Mouse (Mus musculus): ENCODE measurements around the gene Adamts18. TPM values are rescaled to one million over a fixed set of nuclear protein-coding genes. Genes with fewer than 3 reads are reported as not detected.

Adamts18 gene
- polyA plus RNA-seq, 1 experiment from 2014 or later, result 0.79 TPM

- 68% methylated on average over 8 of the region's 8 CpGs for WGBS
- no peaks in the 10 kb centered on the region for H3K36me3 ChIP-seq (ENCODE audit: control insufficient read depth, insufficient read depth)
- H3K27me3 ChIP-seq (ENCODE audit: control insufficient read depth, insufficient read depth, low read length), result no peaks in the 10 kb centered on the region
- no peak for ATAC-seq (replicated peaks; ENCODE audit: extremely low read depth, insufficient read depth, low FRiP score)
- H3K4me3 ChIP-seq (ENCODE audit: low read length), result no peak overlapping the region
- H3K27ac ChIP-seq (ENCODE audit: low read length), result no peak overlapping the region
- no peaks in the 10 kb centered on the region for H3K9me3 ChIP-seq (replicated peaks; ENCODE audit: control insufficient read depth, low read length)
- H3K4me2 ChIP-seq (ENCODE audit: low read depth, low read length), result no peak overlapping the region
- H3K9ac ChIP-seq (ENCODE audit: low read length), result no peak overlapping the region
- H3K4me1 ChIP-seq (ENCODE audit: control insufficient read depth, insufficient read depth, low read length), result no peaks in the 10 kb centered on the region
These were observed 182.6 kb downstream of the Adamts18 start for GRCm38 (mm10) chr8:113665951-113666350.

DNA sequence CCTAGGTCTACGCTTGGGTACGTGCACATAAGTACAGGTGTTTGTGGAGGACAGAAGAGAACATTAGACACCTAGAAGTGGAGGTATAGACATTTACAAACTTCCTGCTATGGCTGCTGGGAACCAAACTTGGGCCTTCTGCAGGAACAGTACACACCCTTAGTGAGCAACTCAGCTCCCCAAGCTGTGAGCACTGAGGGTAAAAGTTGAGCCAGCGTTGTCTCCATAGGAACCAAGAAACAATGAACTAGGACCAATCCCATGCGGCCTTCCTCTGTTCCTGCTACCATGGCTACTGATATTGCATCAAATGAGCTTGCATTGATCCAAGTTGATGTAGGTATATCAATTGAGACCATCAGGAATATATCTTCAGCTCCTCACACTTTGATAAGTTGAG, 183.5 kb downstream of the Adamts18 start:
- Histone ChIP-seq H3K36me3 (ENCODE audit: control insufficient read depth, insufficient read depth) (no peaks in the 10 kb centered on the region), H3K9ac (ENCODE audit: low read length) (no peak overlapping the region), H3K27me3 (ENCODE audit: control insufficient read depth, insufficient read depth, low read length) (no peaks in the 10 kb centered on the region), H3K27ac (ENCODE audit: low read length) (no peak overlapping the region), H3K9me3 (replicated peaks; ENCODE audit: control insufficient read depth, low read length) (no peaks in the 10 kb centered on the region), H3K4me3 (ENCODE audit: low read length) (no peak overlapping the region), H3K4me1 (ENCODE audit: control insufficient read depth, insufficient read depth, low read length) (no peaks in the 10 kb centered on the region), H3K4me2 (ENCODE audit: low read depth, low read length) (no peak overlapping the region)
- 69% methylated on average over 4 of the region's 4 CpGs for WGBS
- ATAC-seq (replicated peaks; ENCODE audit: extremely low read depth, insufficient read depth, low FRiP score), result no peak

GRCm38 (mm10) chr8:113664544-113664943, 184.0 kb downstream of the Adamts18 start:
- Histone ChIP-seq H3K27me3 (ENCODE audit: control insufficient read depth, insufficient read depth, low read length) (no peaks in the 10 kb centered on the region), H3K4me1 (ENCODE audit: control insufficient read depth, insufficient read depth, low read length) (no peaks in the 10 kb centered on the region), H3K27ac (ENCODE audit: low read length) (no peak overlapping the region), H3K9ac (ENCODE audit: low read length) (no peak overlapping the region), H3K9me3 (replicated peaks; ENCODE audit: control insufficient read depth, low read length) (no peaks in the 10 kb centered on the region), H3K4me3 (ENCODE audit: low read length) (no peak overlapping the region), H3K4me2 (ENCODE audit: low read depth, low read length) (no peak overlapping the region), H3K36me3 (ENCODE audit: control insufficient read depth, insufficient read depth) (no peaks in the 10 kb centered on the region)
- ATAC-seq (replicated peaks; ENCODE audit: extremely low read depth, insufficient read depth, low FRiP score), result no peak
- 8% methylated on average over 2 of the region's 2 CpGs for WGBS

GRCm38 (mm10) chr8:113660128-113660527, 188.4 kb downstream of the Adamts18 start:
- Histone ChIP-seq H3K36me3 (ENCODE audit: control insufficient read depth, insufficient read depth) (no peaks in the 10 kb centered on the region), H3K4me3 (ENCODE audit: low read length) (no peak overlapping the region), H3K9ac (ENCODE audit: low read length) (no peak overlapping the region), H3K27me3 (ENCODE audit: control insufficient read depth, insufficient read depth, low read length) (no peaks in the 10 kb centered on the region), H3K27ac (ENCODE audit: low read length) (no peak overlapping the region), H3K4me2 (ENCODE audit: low read depth, low read length) (no peak overlapping the region), H3K4me1 (ENCODE audit: control insufficient read depth, insufficient read depth, low read length) (no peaks in the 10 kb centered on the region), H3K9me3 (replicated peaks; ENCODE audit: control insufficient read depth, low read length) (no peaks in the 10 kb centered on the region)
- WGBS, result 88% methylated on average over 1 of the region's 1 CpGs
- no peak for ATAC-seq (replicated peaks; ENCODE audit: extremely low read depth, insufficient read depth, low FRiP score)

DNA sequence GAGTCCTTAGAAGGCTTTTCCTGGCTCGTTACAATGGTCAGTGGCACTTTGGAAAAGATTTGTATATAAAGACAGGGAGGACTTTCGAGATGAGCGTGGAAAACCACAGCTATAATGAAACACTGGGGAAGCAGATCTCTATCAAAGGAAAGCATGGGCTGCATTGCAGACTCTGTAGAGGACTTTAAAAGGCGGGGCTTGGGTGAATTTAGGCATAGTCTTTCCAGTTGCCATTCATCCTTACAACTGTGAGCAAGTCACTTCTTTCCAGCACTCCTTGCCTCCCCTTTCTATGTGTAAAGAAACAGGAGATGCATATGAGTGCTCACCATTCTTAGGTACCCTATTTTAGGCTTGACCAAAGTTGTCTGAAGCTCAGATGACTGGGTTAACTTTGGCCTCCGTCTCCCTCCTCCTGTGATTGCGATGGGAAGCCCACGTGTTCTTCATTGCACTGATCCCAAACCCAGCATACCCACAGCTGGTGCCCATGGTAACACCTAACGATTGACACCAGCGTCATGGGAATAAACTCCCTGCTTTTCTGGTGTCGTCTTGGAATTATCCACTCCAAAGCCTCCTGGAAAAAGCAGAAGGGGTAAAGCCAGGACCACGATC, 191.7 kb downstream of the Adamts18 start:
- ATAC-seq (replicated peaks; ENCODE audit: extremely low read depth, insufficient read depth, low FRiP score), result no peak
- H3K9me3 ChIP-seq (replicated peaks; ENCODE audit: control insufficient read depth, low read length), result no peaks in the 10 kb centered on the region

GRCm38 (mm10) chr8:113656154-113656553, 192.4 kb downstream of the Adamts18 start:
- Histone ChIP-seq H3K27ac (ENCODE audit: low read length) (no peak overlapping the region), H3K9ac (ENCODE audit: low read length) (no peak overlapping the region), H3K27me3 (ENCODE audit: control insufficient read depth, insufficient read depth, low read length) (no peaks in the 10 kb centered on the region), H3K4me1 (ENCODE audit: control insufficient read depth, insufficient read depth, low read length) (no peaks in the 10 kb centered on the region), H3K4me2 (ENCODE audit: low read depth, low read length) (no peak overlapping the region), H3K9me3 (replicated peaks; ENCODE audit: control insufficient read depth, low read length) (no peaks in the 10 kb centered on the region), H3K36me3 (ENCODE audit: control insufficient read depth, insufficient read depth) (no peaks in the 10 kb centered on the region), H3K4me3 (ENCODE audit: low read length) (no peak overlapping the region)
- 91% methylated on average over 5 of the region's 5 CpGs for WGBS
- no peak for ATAC-seq (replicated peaks; ENCODE audit: extremely low read depth, insufficient read depth, low FRiP score)

More for the DNA sequence above, 191.7 kb downstream of the Adamts18 start:
- Histone ChIP-seq H3K27ac (ENCODE audit: low read length) (no peak overlapping the region), H3K36me3 (ENCODE audit: control insufficient read depth, insufficient read depth) (no peaks in the 10 kb centered on the region), H3K9ac (ENCODE audit: low read length) (no peak overlapping the region), H3K4me2 (ENCODE audit: low read depth, low read length) (no peak overlapping the region), H3K27me3 (ENCODE audit: control insufficient read depth, insufficient read depth, low read length) (no peaks in the 10 kb centered on the region), H3K4me1 (ENCODE audit: control insufficient read depth, insufficient read depth, low read length) (no peaks in the 10 kb centered on the region), H3K4me3 (ENCODE audit: low read length) (no peak overlapping the region)
- WGBS, result 85% methylated on average over 11 of the region's 11 CpGs

- 41% methylated on average over 4 of the region's 4 CpGs for WGBS
- Histone ChIP-seq H3K36me3 (ENCODE audit: control insufficient read depth, insufficient read depth) (no peaks in the 10 kb centered on the region), H3K27me3 (ENCODE audit: control insufficient read depth, insufficient read depth, low read length) (no peaks in the 10 kb centered on the region), H3K9me3 (replicated peaks; ENCODE audit: control insufficient read depth, low read length) (no peaks in the 10 kb centered on the region), H3K4me2 (ENCODE audit: low read depth, low read length) (no peak overlapping the region), H3K4me3 (ENCODE audit: low read length) (no peak overlapping the region), H3K9ac (ENCODE audit: low read length) (no peak overlapping the region), H3K4me1 (ENCODE audit: control insufficient read depth, insufficient read depth, low read length) (no peaks in the 10 kb centered on the region), H3K27ac (ENCODE audit: low read length) (no peak overlapping the region)
- no peak for ATAC-seq (replicated peaks; ENCODE audit: extremely low read depth, insufficient read depth, low FRiP score)
These were observed 195.4 kb downstream of the Adamts18 start for GRCm38 (mm10) chr8:113653151-113653550.

DNA sequence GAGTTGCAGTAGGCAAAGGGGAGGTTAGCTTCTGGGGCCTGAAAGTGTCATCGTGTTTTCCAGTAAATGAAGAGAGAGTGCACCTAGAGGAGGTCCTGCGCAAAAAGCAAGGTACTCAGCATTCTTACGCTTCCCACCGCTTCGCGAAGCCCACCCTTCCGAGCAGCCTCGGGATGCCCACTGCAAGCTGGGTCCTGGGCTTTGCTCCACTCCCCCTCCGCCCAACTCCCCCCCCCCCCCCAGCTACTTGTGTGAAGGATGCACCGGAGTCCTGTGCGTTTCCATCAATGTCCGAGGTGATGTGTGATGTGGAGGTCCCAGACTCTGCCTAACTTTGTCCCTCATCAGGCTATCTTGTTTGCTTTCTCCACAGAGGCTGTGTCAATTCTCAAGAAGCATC, 196.1 kb downstream of the Adamts18 start:
- no peak for ATAC-seq (replicated peaks; ENCODE audit: extremely low read depth, insufficient read depth, low FRiP score)
- 82% methylated on average over 12 of the region's 12 CpGs for WGBS
- Histone ChIP-seq H3K4me3 (ENCODE audit: low read length) (no peak overlapping the region), H3K4me2 (ENCODE audit: low read depth, low read length) (no peak overlapping the region), H3K36me3 (ENCODE audit: control insufficient read depth, insufficient read depth) (no peaks in the 10 kb centered on the region), H3K9ac (ENCODE audit: low read length) (no peak overlapping the region), H3K9me3 (replicated peaks; ENCODE audit: control insufficient read depth, low read length) (no peaks in the 10 kb centered on the region), H3K27ac (ENCODE audit: low read length) (no peak overlapping the region), H3K27me3 (ENCODE audit: control insufficient read depth, insufficient read depth, low read length) (no peaks in the 10 kb centered on the region), H3K4me1 (ENCODE audit: control insufficient read depth, insufficient read depth, low read length) (no peaks in the 10 kb centered on the region)
